ENCODE assay signal across 7 mouse cellular contexts in the genomic region with DNA sequence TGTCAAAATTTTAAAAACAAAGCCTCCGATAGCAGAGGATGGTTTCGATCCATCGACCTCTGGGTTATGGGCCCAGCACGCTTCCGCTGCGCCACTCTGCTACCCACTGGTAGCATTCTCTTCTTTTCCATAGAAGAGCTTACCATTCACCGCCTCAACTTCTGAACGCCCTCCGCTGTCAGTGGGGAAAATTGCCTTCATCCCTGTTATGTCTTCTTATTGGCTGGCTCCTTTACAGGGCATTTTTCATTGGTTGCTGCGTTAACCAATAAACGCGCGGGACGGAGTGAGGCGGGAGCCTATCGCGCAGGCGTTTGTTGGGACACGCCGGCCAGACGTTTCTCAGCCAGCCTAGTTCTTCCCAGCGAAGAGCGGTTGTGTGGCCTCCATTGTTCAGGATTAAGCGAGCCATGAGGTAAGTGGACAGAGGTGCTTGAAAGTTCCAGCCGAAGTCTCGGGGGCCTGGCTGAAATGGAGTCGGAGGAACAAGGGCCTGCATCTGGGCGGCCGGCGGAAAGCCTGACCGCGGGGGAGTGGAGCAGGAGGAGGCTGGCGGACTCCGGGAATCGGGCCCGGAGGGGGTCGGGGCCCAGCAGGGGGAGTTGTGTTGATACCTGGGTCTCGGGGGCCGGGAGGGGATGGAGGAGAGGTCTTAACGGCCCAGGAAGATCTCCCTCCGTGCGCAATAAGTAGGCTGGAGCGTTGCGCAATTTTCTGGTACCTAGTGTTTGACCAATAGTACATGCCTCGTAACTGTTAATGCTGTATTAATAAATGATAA. TPM values are rescaled to one million over a fixed set of nuclear protein-coding genes. Genes with fewer than 3 reads are reported as not detected.
DNase-seq lines count a peak whose midpoint lies in the region; ATAC-seq lines count a peak whose summit lies in the region.

TSS of gene Ilf2 (plus strand) at position 296 of the 781 bp plus-strand sequence.

- peaks cover 6% of the 10 kb centered on the region for H3K36me3 ChIP-seq in intestine, embryonic 15.5 days
- peaks cover 39% of the 10 kb centered on the region for H3K36me3 ChIP-seq in midbrain, embryonic 10.5 days

- WGBS in intestine, embryonic 15.5 days, result under 1% methylated on average over 45 of the region's 45 CpGs
- under 1% methylated on average over 45 of the region's 45 CpGs for WGBS in midbrain, embryonic 10.5 days

- ATAC-seq in intestine, embryonic 15.5 days, result peak; percentile 99

- DNase-seq in adrenal gland, adult 2 months, result peak; percentile 96
- peak; percentile 96 for DNase-seq in embryo, embryonic 11.5 days (ENCODE audit: low read depth, low spot score)
- DNase-seq in gastrocnemius, postnatal 36 days, result peak; percentile 90 to 91
- DNase-seq in left cerebral cortex, postnatal 25 days (ENCODE audit: low spot score in 2 of 2), result peak; percentile 96 to 99
- peak; percentile 97 for DNase-seq in midbrain, embryonic 10.5 days (ENCODE audit: low spot score)
- DNase-seq in right cerebral cortex, postnatal 4 days, result peak; percentile 91

- H3K4me2 ChIP-seq in intestine, embryonic 15.5 days (replicated peaks), result peak within 1 kb of the TSS; percentile 64

- no peaks in the 10 kb centered on the region for H3K27me3 ChIP-seq in intestine, embryonic 15.5 days (replicated peaks)
- H3K27me3 ChIP-seq in midbrain, embryonic 10.5 days (ENCODE audit: low read depth, poor library complexity, severe bottlenecking), result no peaks in the 10 kb centered on the region

- H3K9me3 ChIP-seq in intestine, embryonic 15.5 days, result no peaks in the 10 kb centered on the region
- no peaks in the 10 kb centered on the region for H3K9me3 ChIP-seq in midbrain, embryonic 10.5 days (replicated peaks)

- peaks cover 6% of the 10 kb centered on the region; the same call in 1 of the 2 replicates for H3K4me1 ChIP-seq in intestine, embryonic 15.5 days (replicated peaks)
- peaks cover 10% of the 10 kb centered on the region for H3K4me1 ChIP-seq in midbrain, embryonic 10.5 days

- peak within 1 kb of the TSS; percentile 89 for H3K4me3 ChIP-seq in intestine, embryonic 15.5 days (replicated peaks)
- H3K4me3 ChIP-seq in midbrain, embryonic 10.5 days, result peak within 1 kb of the TSS; percentile 94

- intact Hi-C loops in gastrocnemius, postnatal 36 days (cut with DNase I), result no loop called here
- intact Hi-C loops in left cerebral cortex, postnatal 25 days (cut with DNase I), result loop anchor here (10.0 kb wide), 1 partner anchor 181 kb away; the partner anchor contains the start of gene Gatad2b

- peak within 1 kb of the TSS; percentile 93 for H3K27ac ChIP-seq in intestine, embryonic 15.5 days
- peak within 1 kb of the TSS; percentile 99 for H3K27ac ChIP-seq in midbrain, embryonic 10.5 days (replicated peaks)

- peak within 1 kb of the TSS; percentile 89 for H3K9ac ChIP-seq in intestine, embryonic 15.5 days

RNA-seq across cellular contexts. Expression of gene Ilf2, which starts in this region (rescaled TPM):
- 10 to 100 TPM; 52.3 to 54.4 TPM for total RNA-seq in adrenal gland, adult 2 months (2021)
- polyA plus RNA-seq in adrenal gland, adult 2 months (2012; rRNA removed), result 8.6 and 10.2 TPM in 2 replicates
- 10 to 100 TPM; 23.8 to 25.4 TPM for total RNA-seq in gastrocnemius, postnatal 36 days (2021)
- 146 and 157 TPM in 2 replicates for polyA plus RNA-seq in intestine, embryonic 15.5 days (2015; fragmentation: Nextera tagmentation; extraction: Ambion mirVana)
- total RNA-seq in left cerebral cortex, postnatal 25 days (2021), result 10 to 100 TPM; 81.2 to 84.6 TPM
- 343 and 346 TPM in 2 replicates for polyA plus RNA-seq in midbrain, embryonic 10.5 days (2016; fragmentation: Nextera tagmentation; extraction: Ambion mirVana)

Comparison
In these comparisons a context has a peak if more than half of its experiments do, and no peak if none do; other contexts are left out.
1. Peak in every context shown above with its lines: DNase-seq, ATAC-seq, H3K4me3 ChIP-seq and H3K27ac ChIP-seq.
2. RNA of gene Ilf2 (polyA plus RNA-seq): 343 to 346 TPM in midbrain, embryonic 10.5 days and 146 to 157 TPM in intestine, embryonic 15.5 days; 8.6 to 10.2 TPM in adrenal gland, adult 2 months; every median in the first group is over 10 times any median in the second.